Mouse (Mus musculus) erythroblast, embryonic 14.5 days (primary cell): ENCODE measurements around the gene Psenen.

ENCODE experiments used
- GATA1 ChIP-seq: IDR thresholded peaks from 2 replicates; pipeline ENCODE4 v1.6.1; 2012; ENCODE audit warnings: low read length, inconsistent platforms, mixed read lengths
- TAL1 ChIP-seq: IDR thresholded peaks from 3 replicates; pipeline ENCODE4 v1.6.1; 2012; ENCODE audit warnings: low read length, inconsistent platforms, mixed read lengths

GRCm38 (mm10) chr7:30563117-30563905 is at the start of gene Psenen, which contains the start of the genes U2af1l4 and Gm49396:
- TF ChIP-seq TAL1 (no peak), GATA1 (no peak)
